Mouse (Mus musculus): ENCODE measurements around the gene Sat2.

DNA sequence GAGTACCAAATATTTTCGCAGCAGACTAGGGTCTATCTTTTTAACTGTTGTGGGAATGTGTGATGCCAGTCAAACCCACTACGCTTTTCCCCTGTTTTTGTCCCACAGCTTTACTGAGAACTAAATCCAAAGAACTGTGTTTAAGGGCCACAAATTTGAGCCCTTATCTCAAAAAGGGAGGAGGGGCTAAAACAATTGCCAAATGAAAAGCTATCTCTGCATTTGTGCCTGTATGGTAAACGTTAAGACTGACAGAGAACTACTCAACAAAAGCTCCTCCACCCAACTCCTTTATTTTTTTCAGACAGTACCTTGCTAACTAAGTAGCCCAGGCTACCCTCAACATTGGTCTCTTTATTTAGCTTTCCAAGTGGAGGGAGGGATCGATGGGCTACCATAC is 29.0 kb upstream of the Sat2 start:
- TF ChIP-seq CTCF (conservative IDR thresholded peaks at IDR 0.05 in 1 of 2, IDR thresholded peaks at IDR 0.05 in 1 of 2; ENCODE audit: low read depth in 2 of 2, low read length in 2 of 2) (no peak), USF2 (conservative IDR thresholded peaks at IDR 0.05; ENCODE audit: low read depth, low read length) (no peak), POLR2A (IDR thresholded peaks at IDR 0.05; ENCODE audit: low read depth, low read length) (no peak), MYC (IDR thresholded peaks at IDR 0.05; ENCODE audit: low read depth, low read length) (no peak), ETS1 (conservative IDR thresholded peaks at IDR 0.05; ENCODE audit: low read depth, low read length) (no peak), EP300 (IDR thresholded peaks at IDR 0.05; ENCODE audit: low read length) (no peak), USF1 (IDR thresholded peaks at IDR 0.05; ENCODE audit: low read depth, low read length) (no peak)

All from CH12.LX (cell line).